Mouse (Mus musculus) G1E (cell line): ENCODE measurements around the gene Cyfip2. TPM values are rescaled to one million over a fixed set of nuclear protein-coding genes. Genes with fewer than 3 reads are reported as not detected.
"Not testable (repeated sequence)": the region's sequence is repeated elsewhere in the genome, so short reads cannot be mapped to it uniquely, and the experiment has no call there.

Experiments
- ATAC-seq: 2 replicates; pipeline ENCODE4 v1.8.0; 2016; ENCODE audit warnings: mild to moderate bottlenecking; ENCODE audit not compliant: insufficient number of reproducible peaks, poor library complexity, low FRiP score, severe bottlenecking; ENCODE audit errors: extremely low read depth
- DNase-seq: peaks from one replicate; pipeline ENCODE4 v3.0.0; 2012; ENCODE audit warnings: low spot score
- H3K27me3 ChIP-seq: 2 replicates; pipeline ENCODE4 v1.6.1; 2012; ENCODE audit warnings: mild to moderate bottlenecking, low read length, inconsistent platforms; ENCODE audit not compliant: insufficient read depth
- H3K36me3 ChIP-seq: replicated peaks from 2 replicates; pipeline ENCODE3; 2012; ENCODE audit warnings: mild to moderate bottlenecking, inconsistent platforms
- H3K4me1 ChIP-seq: 2 replicates; pipeline ENCODE4 v1.6.1; 2012; ENCODE audit warnings: low read depth, low read length, inconsistent platforms, mixed read lengths; ENCODE audit not compliant: insufficient read depth
- H3K4me3 ChIP-seq: 2 replicates; pipeline ENCODE4 v1.5.1; 2012; ENCODE audit warnings: low read depth, mild to moderate bottlenecking, inconsistent platforms, low read length, moderate library complexity, mixed read lengths
- H3K9me3 ChIP-seq: replicated peaks from 2 replicates; pipeline ENCODE4 v1.6.1; 2012; ENCODE audit warnings: inconsistent platforms
- CTCF ChIP-seq: IDR thresholded peaks from 2 replicates; pipeline ENCODE4 v1.5.1; 2012; ENCODE audit warnings: low read depth, low read length, inconsistent platforms, mixed read lengths
- GATA1 ChIP-seq: IDR thresholded peaks from 2 replicates; pipeline ENCODE4 v1.6.1; 2012; ENCODE audit warnings: borderline replicate concordance, low read length, inconsistent platforms, mixed read lengths
- GATA2 ChIP-seq: IDR thresholded peaks from 2 replicates; pipeline ENCODE4 v1.6.1; 2012; ENCODE audit warnings: low read depth, low read length, inconsistent platforms, borderline replicate concordance
- POLR2AphosphoS5 ChIP-seq: IDR thresholded peaks from 2 replicates; pipeline ENCODE4 v1.6.1; 2012; ENCODE audit warnings: low read depth, low read length, inconsistent platforms; ENCODE audit not compliant: insufficient replicate concordance
- TAL1 ChIP-seq: conservative IDR thresholded peaks from 2 replicates; pipeline ENCODE4 v1.6.1; 2012; ENCODE audit warnings: low read depth, low read length, inconsistent platforms, mixed read lengths
- polyA plus RNA-seq: library from polyadenylated mRNA; stranded (reverse); fragments of >175 nt; gene quantifications from 2 replicates; pipeline ENCODE4 v1.2.3, GENCODE M21; 2012
- total RNA-seq, 2 experiments: library from RNA; stranded (forward) in 1 of 2; stranded (reverse) in 1 of 2; fragments of 200-1000 nt in 1 of 2; fragments of >200 nt in 1 of 2; fragmentation: Nextera tagmentation in 1 of 2; gene quantifications; 2 replicates each; pipeline ENCODE4 v1.2.3; 2014 to 2017

Cyfip2 gene
- total and polyA plus RNA-seq, 3 experiments: 1.3 to 2.9 (median 2.4) TPM

- H3K9me3 ChIP-seq: no peaks in the 10 kb centered on the region
- H3K27me3 ChIP-seq: 0 out of 2 replicates have a peak, but pooled peaks cover 7% of the 10 kb centered on the region
- no peak overlapping the region for H3K4me3 ChIP-seq
- no peaks in the 10 kb centered on the region for H3K4me1 ChIP-seq
- ATAC-seq: no peak
- H3K36me3 ChIP-seq: no peaks in the 10 kb centered on the region
- TF ChIP-seq POLR2AphosphoS5 (no peak), CTCF (no peak), TAL1 (no peak), GATA2 (no peak), GATA1 (no peak)
- DNase-seq: no peak
Observed at GRCm38 (mm10) chr11:46185486-46185885, 127.2 kb downstream of the Cyfip2 start.

- TF ChIP-seq POLR2AphosphoS5 (no peak), GATA1 (no peak), TAL1 (no peak)
- Histone ChIP-seq H3K36me3 (no peaks in the 10 kb centered on the region), H3K27me3 (0 out of 2 replicates have a peak, but pooled peaks cover 7% of the 10 kb centered on the region), H3K4me3 (no peak overlapping the region), H3K9me3 (no peaks in the 10 kb centered on the region), H3K4me1 (no peaks in the 10 kb centered on the region)
- DNase-seq (no peak), ATAC-seq (no peak)
Observed at GRCm38 (mm10) chr11:46184946-46185345, 127.7 kb downstream of the Cyfip2 start.

- not testable (repeated sequence) for H3K4me3 ChIP-seq, ATAC-seq, H3K9me3 ChIP-seq, H3K36me3 ChIP-seq, H3K4me1 ChIP-seq, H3K27me3 ChIP-seq, DNase-seq
Observed at GRCm38 (mm10) chr11:46182031-46182430, 130.6 kb downstream of the Cyfip2 start.

- Histone ChIP-seq H3K27me3 (no peaks in the 10 kb centered on the region), H3K4me3 (no peak overlapping the region), H3K4me1 (no peaks in the 10 kb centered on the region), H3K36me3 (no peaks in the 10 kb centered on the region), H3K9me3 (no peaks in the 10 kb centered on the region)
- TF ChIP-seq TAL1 (no peak), GATA2 (no peak), GATA1 (no peak), CTCF (no peak), POLR2AphosphoS5 (no peak)
- ATAC-seq (no peak), DNase-seq (no peak)
Observed at GRCm38 (mm10) chr11:46177246-46178043, 135.2 kb downstream of the Cyfip2 start.

GRCm38 (mm10) chr11:46176155-46176554 lies 136.5 kb downstream of the Cyfip2 start:
- ATAC-seq: no peak
- H3K36me3 ChIP-seq: no peaks in the 10 kb centered on the region
- TF ChIP-seq GATA2 (no peak), POLR2AphosphoS5 (no peak), GATA1 (no peak), CTCF (no peak), TAL1 (no peak)

GRCm38 (mm10) chr11:46172128-46172527 lies 140.5 kb downstream of the Cyfip2 start:
- H3K27me3 ChIP-seq: no peaks in the 10 kb centered on the region

More at GRCm38 (mm10) chr11:46176155-46176554, 136.5 kb downstream of the Cyfip2 start:
- Histone ChIP-seq H3K4me3 (no peak overlapping the region), H3K27me3 (no peaks in the 10 kb centered on the region), H3K9me3 (no peaks in the 10 kb centered on the region), H3K4me1 (no peaks in the 10 kb centered on the region)
- no peak for DNase-seq

More at GRCm38 (mm10) chr11:46172128-46172527, 140.5 kb downstream of the Cyfip2 start:
- ATAC-seq (no peak), DNase-seq (no peak)
- Histone ChIP-seq H3K9me3 (no peaks in the 10 kb centered on the region), H3K4me3 (no peak overlapping the region), H3K36me3 (no peaks in the 10 kb centered on the region), H3K4me1 (no peaks in the 10 kb centered on the region)
- TF ChIP-seq GATA1 (no peak), POLR2AphosphoS5 (no peak), TAL1 (no peak)
